Mouse (Mus musculus) stomach, embryonic 16.5 days (tissue): ENCODE results near the gene Cyp4b1. TPM values are rescaled to one million over a fixed set of nuclear protein-coding genes. Genes with fewer than 3 reads are reported as not detected.
"Not testable (repeated sequence)": the region's sequence is repeated elsewhere in the genome, so short reads cannot be mapped to it uniquely, and the experiment has no call there.

Source experiments
- ATAC-seq: fragments of 200-750 bp; cut with Nextera tagmentation; 2 replicates; pipeline ENCODE4 v1.8.0; 2017; ENCODE audit warnings: moderate number of reproducible peaks, moderate TSS enrichment; ENCODE audit not compliant: insufficient read depth, low FRiP score
- H3K27ac ChIP-seq: fragments of 300-500 bp; sonication (generic); 2 replicates; pipeline ENCODE4 v1.5.1; 2014; ENCODE audit warnings: low read length
- H3K27me3 ChIP-seq: fragments of 300-500 bp; sonication (generic); 2 replicates; pipeline ENCODE4 v1.6.1; 2014; ENCODE audit warnings: low read length, control low read depth, mixed read lengths; ENCODE audit not compliant: control insufficient read depth, insufficient read depth
- H3K36me3 ChIP-seq: fragments of 300-500 bp; sonication (generic); 2 replicates; pipeline ENCODE4 v1.6.1; 2014; ENCODE audit warnings: low read length; ENCODE audit not compliant: control insufficient read depth, insufficient read depth
- H3K4me1 ChIP-seq: fragments of 300-500 bp; sonication (generic); 2 replicates; pipeline ENCODE4 v1.6.1; 2014; ENCODE audit warnings: low read length, control low read depth, mixed read lengths; ENCODE audit not compliant: control insufficient read depth, insufficient read depth
- H3K4me2 ChIP-seq: fragments of 300-500 bp; sonication (generic); 2 replicates; pipeline ENCODE4 v1.6.1; 2014; ENCODE audit warnings: low read depth, low read length, mixed read lengths
- H3K4me3 ChIP-seq: fragments of 300-500 bp; sonication (generic); replicated peaks from 2 replicates; pipeline ENCODE4 v1.5.1; 2014; ENCODE audit warnings: mild to moderate bottlenecking, low read length
- H3K9ac ChIP-seq: fragments of 300-500 bp; sonication (generic); 2 replicates; pipeline ENCODE4 v1.6.1; 2014; ENCODE audit warnings: low read length
- H3K9me3 ChIP-seq: fragments of 300-500 bp; sonication (generic); replicated peaks from 2 replicates; pipeline ENCODE4 v1.6.1; 2016; ENCODE audit warnings: low read length, control low read depth; ENCODE audit not compliant: control insufficient read depth
- WGBS: fragments of 180-500 bp; shearing (Covaris S2); extraction: QIAGEN DNeasy Blood & Tissue Kit; methylation state at CpG from one replicate; pipeline ENCODE4 v1.1.7; 2014; 5-methylcytosine and 5-hydroxymethylcytosine counted together
- polyA plus RNA-seq: library from polyadenylated mRNA; unstranded; fragments of >200 nt; fragmentation: Nextera tagmentation; extraction: Ambion mirVana; gene quantifications from 2 replicates; pipeline ENCODE4 v1.2.1, GENCODE M21; 2015

Gene Cyp4b1
- polyA plus RNA-seq, 1 experiment from 2014 or later: 2.1 TPM

GRCm38 (mm10) chr4:115648752-115649151 lies 1.2 kb upstream of the Cyp4b1 start:
- no peak overlapping the region for H3K4me2 ChIP-seq
- no peaks in the 10 kb centered on the region for H3K36me3 ChIP-seq
- no peaks in the 10 kb centered on the region for H3K9me3 ChIP-seq
- no peak overlapping the region for H3K9ac ChIP-seq
- H3K4me3 ChIP-seq: no peak overlapping the region
- no peak for ATAC-seq
- no peaks in the 10 kb centered on the region for H3K4me1 ChIP-seq
- no peak overlapping the region for H3K27ac ChIP-seq
- no peaks in the 10 kb centered on the region for H3K27me3 ChIP-seq
- WGBS: 68% methylated on average over 2 of the region's 2 CpGs

DNA sequence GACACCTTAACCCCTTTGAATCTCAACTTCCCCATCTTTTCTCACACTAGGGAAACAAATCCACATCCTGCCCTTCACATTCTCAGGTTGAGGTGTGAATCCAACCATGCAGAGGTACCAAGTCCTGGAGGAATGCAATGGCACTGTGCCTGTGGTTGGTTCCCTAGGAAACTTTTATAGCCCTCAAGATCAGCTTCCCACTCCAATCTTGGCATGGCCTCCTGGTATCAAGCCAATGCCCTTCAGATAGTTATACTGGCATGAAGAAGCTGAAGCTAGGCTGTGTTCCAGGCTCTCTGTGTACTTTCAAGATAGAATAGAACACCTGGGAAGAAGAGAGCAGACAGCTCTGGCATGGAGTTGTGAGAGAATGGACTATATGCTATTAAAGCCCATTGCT lies 2.2 kb downstream of the Cyp4b1 start:
- H3K4me3 ChIP-seq: no peak overlapping the region
- no peak for ATAC-seq
- H3K27ac ChIP-seq: no peak overlapping the region
- no peaks in the 10 kb centered on the region for H3K4me1 ChIP-seq
- no peaks in the 10 kb centered on the region for H3K9me3 ChIP-seq
- no peak overlapping the region for H3K4me2 ChIP-seq
- no peak overlapping the region for H3K9ac ChIP-seq
- H3K36me3 ChIP-seq: no peaks in the 10 kb centered on the region
- H3K27me3 ChIP-seq: no peaks in the 10 kb centered on the region

GRCm38 (mm10) chr4:115642967-115643754 lies 4.4 kb downstream of the Cyp4b1 start:
- ATAC-seq: peak; percentile 51; the same call in 1 of the 2 replicates
- 41% methylated on average over 5 of the region's 5 CpGs for WGBS
- Histone ChIP-seq H3K9me3 (no peaks in the 10 kb centered on the region), H3K27ac (no peak overlapping the region), H3K9ac (no peak overlapping the region), H3K4me3 (no peak overlapping the region), H3K4me2 (no peak overlapping the region), H3K27me3 (no peaks in the 10 kb centered on the region), H3K4me1 (no peaks in the 10 kb centered on the region), H3K36me3 (no peaks in the 10 kb centered on the region)

DNA sequence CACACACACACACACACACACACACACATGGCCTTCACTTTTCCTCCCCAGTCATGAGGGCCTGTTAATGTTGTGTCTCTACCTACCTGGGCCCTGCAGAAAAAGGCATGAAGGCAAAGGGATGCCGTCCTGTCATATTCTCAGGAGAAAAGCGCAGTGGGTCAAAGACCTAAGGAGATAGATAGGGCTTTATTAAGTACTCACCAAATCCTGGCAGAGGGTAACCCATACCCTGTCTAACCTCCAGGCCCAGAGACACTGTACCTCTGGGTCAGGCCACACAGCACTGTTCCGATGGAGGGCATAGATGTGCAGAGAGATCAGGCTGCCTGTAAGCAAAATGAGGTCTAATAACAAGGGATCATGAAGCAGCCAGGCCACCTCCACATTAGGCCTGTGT lies 22.0 kb downstream of the Cyp4b1 start:
- not testable (repeated sequence) for H3K4me3 ChIP-seq, H3K4me1 ChIP-seq
- 87% methylated on average over 3 of the region's 3 CpGs for WGBS

GRCm38 (mm10) chr4:115614005-115614404 lies 33.5 kb downstream of the Cyp4b1 start:
- no peak overlapping the region for H3K4me3 ChIP-seq
- H3K4me2 ChIP-seq: no peak overlapping the region
- H3K9ac ChIP-seq: no peak overlapping the region
- ATAC-seq: no peak
- H3K36me3 ChIP-seq: no peaks in the 10 kb centered on the region
- H3K27ac ChIP-seq: no peak overlapping the region
- H3K4me1 ChIP-seq: no peaks in the 10 kb centered on the region
- no peaks in the 10 kb centered on the region for H3K27me3 ChIP-seq
- no peaks in the 10 kb centered on the region for H3K9me3 ChIP-seq

More for the DNA sequence above, 22.0 kb downstream of the Cyp4b1 start:
- not testable (repeated sequence) for H3K9ac ChIP-seq, H3K27ac ChIP-seq, H3K4me2 ChIP-seq, H3K36me3 ChIP-seq, H3K27me3 ChIP-seq, ATAC-seq, H3K9me3 ChIP-seq

- ATAC-seq, H3K27me3 ChIP-seq, H3K9ac ChIP-seq, H3K36me3 ChIP-seq, H3K4me1 ChIP-seq, H3K4me3 ChIP-seq, H3K4me2 ChIP-seq, H3K9me3 ChIP-seq, H3K27ac ChIP-seq: not testable (repeated sequence)
- WGBS: 79% methylated on average over 8 of the region's 8 CpGs
These were observed 46.9 kb downstream of the Cyp4b1 start, which contains the start of gene Cyp4a32 for GRCm38 (mm10) chr4:115600611-115601010. Gene Cyp4a32 (plus strand): TSS chr4:115600969.

DNA sequence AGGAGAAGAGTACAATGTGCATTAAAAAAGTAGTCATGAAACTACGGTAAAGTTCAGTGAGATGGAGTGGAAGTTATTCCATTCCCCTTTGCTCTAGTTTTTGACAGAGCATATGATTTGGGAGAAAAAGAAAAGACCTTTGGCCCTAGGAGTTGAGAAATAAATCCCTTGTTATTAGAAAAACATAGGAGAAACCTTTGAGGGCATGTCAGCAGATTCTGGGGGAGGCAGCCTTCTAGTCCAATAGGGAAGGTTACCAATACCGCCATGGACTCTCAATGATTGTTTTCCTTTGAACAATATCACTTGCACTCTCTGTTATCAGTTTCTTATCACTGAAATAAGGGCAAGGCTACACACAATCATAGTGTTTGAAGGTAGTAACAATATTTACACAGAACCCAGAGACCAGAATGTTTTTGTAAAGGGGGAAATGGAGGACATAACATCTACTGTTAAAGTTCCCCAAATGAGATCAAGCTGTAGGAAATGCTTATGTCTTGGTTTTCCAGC lies 50.6 kb downstream of the Cyp4b1 start:
- Histone ChIP-seq H3K27me3 (no peaks in the 10 kb centered on the region), H3K4me3 (no peak overlapping the region), H3K4me2 (no peak overlapping the region), H3K4me1 (no peaks in the 10 kb centered on the region), H3K27ac (no peak overlapping the region), H3K9me3 (no peaks in the 10 kb centered on the region), H3K36me3 (no peaks in the 10 kb centered on the region), H3K9ac (no peak overlapping the region)
- no peak; the same call in 1 of the 2 replicates for ATAC-seq
- WGBS: 54% methylated on average over 2 of the region's 2 CpGs

DNA sequence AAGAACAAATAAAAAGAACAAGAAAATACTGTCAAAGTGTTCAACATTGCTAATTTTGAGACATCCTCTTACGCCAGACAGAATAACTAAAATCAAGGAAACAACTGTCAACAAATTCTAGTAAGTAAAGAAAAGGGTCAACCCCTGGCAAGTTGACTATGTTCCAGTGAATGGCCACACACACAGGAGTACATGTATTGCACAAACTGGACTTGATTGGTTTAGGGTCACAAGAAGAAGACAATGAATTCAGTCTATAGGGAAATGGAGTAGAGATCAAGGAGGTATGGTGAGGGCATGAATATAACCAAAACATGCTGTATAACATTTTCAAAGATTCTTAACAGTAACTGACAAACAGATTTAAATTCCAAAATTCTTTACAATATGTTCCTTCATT lies 51.2 kb downstream of the Cyp4b1 start:
- Histone ChIP-seq H3K27me3 (no peaks in the 10 kb centered on the region), H3K36me3 (no peaks in the 10 kb centered on the region), H3K4me1 (no peaks in the 10 kb centered on the region), H3K9me3 (no peaks in the 10 kb centered on the region), H3K27ac (no peak overlapping the region), H3K4me2 (no peak overlapping the region), H3K4me3 (no peak overlapping the region), H3K9ac (no peak overlapping the region)
- no peak for ATAC-seq
- WGBS: 88% methylated on average over 1 of the region's 1 CpGs

DNA sequence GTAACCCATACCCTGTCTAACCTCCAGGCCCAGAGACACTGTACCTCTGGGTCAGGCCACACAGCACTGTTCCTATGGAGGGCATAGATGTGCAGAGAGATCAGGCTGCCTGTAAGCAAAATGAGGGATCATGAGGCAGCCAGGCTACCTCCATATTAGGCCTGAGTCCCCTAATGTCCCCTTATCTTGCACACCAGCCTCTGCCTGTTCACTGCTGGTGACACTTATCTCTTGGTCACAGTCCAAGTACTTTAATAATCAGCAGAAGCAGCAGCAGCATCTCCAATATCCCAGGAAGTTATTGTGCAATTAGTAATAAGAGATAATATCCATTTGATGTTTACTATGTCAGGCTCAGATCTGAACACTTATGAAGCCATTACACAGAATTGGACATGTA lies 64.5 kb downstream of the Cyp4b1 start:
- no peak for ATAC-seq
- no peaks in the 10 kb centered on the region for H3K36me3 ChIP-seq
- H3K9me3 ChIP-seq: no peaks in the 10 kb centered on the region

More for the DNA sequence above, 64.5 kb downstream of the Cyp4b1 start:
- H3K4me2 ChIP-seq: no peak overlapping the region
- no peaks in the 10 kb centered on the region for H3K27me3 ChIP-seq
- no peaks in the 10 kb centered on the region for H3K4me1 ChIP-seq
- H3K4me3 ChIP-seq: no peak overlapping the region
- H3K27ac ChIP-seq: no peak overlapping the region
- no peak overlapping the region for H3K9ac ChIP-seq
